Mouse (Mus musculus) erythroblast, embryonic 14.5 days (primary cell): ENCODE measurements around the gene Unc80.

Experiments used
- GATA1 ChIP-seq: IDR thresholded peaks from 2 replicates; pipeline ENCODE4 v1.6.1; 2012; ENCODE audit warnings: low read length, inconsistent platforms, mixed read lengths
- TAL1 ChIP-seq: IDR thresholded peaks from 3 replicates; pipeline ENCODE4 v1.6.1; 2012; ENCODE audit warnings: low read length, inconsistent platforms, mixed read lengths

- TF ChIP-seq TAL1 (no peak), GATA1 (no peak)
Observed at GRCm38 (mm10) chr1:66467821-66468703, at the start of gene Unc80.
